Mouse (Mus musculus) lung, postnatal 0 days (tissue): ENCODE data around the gene Alb. TPM values are rescaled to one million over a fixed set of nuclear protein-coding genes. Genes with fewer than 3 reads are reported as not detected.

Experiments
- ATAC-seq: fragments of 200-750 bp; cut with Nextera tagmentation; 2 replicates; pipeline ENCODE4 v1.8.0; 2017; ENCODE audit warnings: moderate library complexity
- DNase-seq: peaks from one replicate; pipeline ENCODE4 v3.0.0-alpha.2; 2016; ENCODE audit warnings: low spot score
- H3K27ac ChIP-seq: fragments of 300-500 bp; sonication (generic); 2 replicates; pipeline ENCODE4 v1.5.1; 2014; ENCODE audit warnings: antibody characterized with exemption, mild to moderate bottlenecking, low read length, mixed read lengths
- H3K27me3 ChIP-seq: fragments of 300-500 bp; sonication (generic); replicated peaks from 2 replicates; pipeline ENCODE4 v1.6.1; 2014; ENCODE audit warnings: low read length, mixed read lengths; ENCODE audit not compliant: insufficient read depth
- H3K36me3 ChIP-seq: fragments of 300-500 bp; sonication (generic); 2 replicates; pipeline ENCODE4 v1.6.1; 2014; ENCODE audit warnings: low read length, mixed read lengths; ENCODE audit not compliant: insufficient read depth
- H3K4me1 ChIP-seq: fragments of 300-500 bp; sonication (generic); 2 replicates; pipeline ENCODE4 v1.6.1; 2014; ENCODE audit warnings: antibody characterized with exemption, low read depth, low read length, mixed read lengths; ENCODE audit not compliant: insufficient read depth
- H3K4me2 ChIP-seq: fragments of 300-500 bp; sonication (generic); replicated peaks from 2 replicates; pipeline ENCODE4 v1.6.1; 2014; ENCODE audit warnings: low read depth, mild to moderate bottlenecking, low read length, moderate library complexity, mixed read lengths
- H3K4me3 ChIP-seq: fragments of 300-500 bp; sonication (generic); 2 replicates; pipeline ENCODE4 v1.5.1; 2014; ENCODE audit warnings: low read depth, low read length
- H3K9ac ChIP-seq: fragments of 300-500 bp; sonication (generic); replicated peaks from 2 replicates; pipeline ENCODE4 v1.6.1; 2014; ENCODE audit warnings: low read depth, mild to moderate bottlenecking
- H3K9me3 ChIP-seq: fragments of 300-500 bp; sonication (generic); 2 replicates; pipeline ENCODE4 v1.6.1; 2016; ENCODE audit warnings: low read length, mixed read lengths
- CTCF ChIP-seq: IDR thresholded peaks from 2 replicates; pipeline ENCODE4 v1.5.1; 2016; ENCODE audit warnings: antibody characterized with exemption, mild to moderate bottlenecking
- EP300 ChIP-seq: IDR thresholded peaks from 2 replicates; pipeline ENCODE4 v1.6.1; 2016; ENCODE audit warnings: antibody characterized with exemption, mild to moderate bottlenecking, control low read depth
- WGBS: fragments of 180-500 bp; shearing (Covaris S2); extraction: QIAGEN DNeasy Blood & Tissue Kit; methylation state at CpG from one replicate; pipeline ENCODE4 v1.1.7; 2014; 5-methylcytosine and 5-hydroxymethylcytosine counted together
- polyA plus RNA-seq: library from polyadenylated mRNA; unstranded; fragments of >200 nt; fragmentation: Nextera tagmentation; extraction: Ambion mirVana; gene quantifications from 2 replicates; pipeline ENCODE4 v1.2.1, GENCODE M21; 2015

Gene Alb
- polyA plus RNA-seq, 1 experiment from 2014 or later = 3.2 TPM

DNA sequence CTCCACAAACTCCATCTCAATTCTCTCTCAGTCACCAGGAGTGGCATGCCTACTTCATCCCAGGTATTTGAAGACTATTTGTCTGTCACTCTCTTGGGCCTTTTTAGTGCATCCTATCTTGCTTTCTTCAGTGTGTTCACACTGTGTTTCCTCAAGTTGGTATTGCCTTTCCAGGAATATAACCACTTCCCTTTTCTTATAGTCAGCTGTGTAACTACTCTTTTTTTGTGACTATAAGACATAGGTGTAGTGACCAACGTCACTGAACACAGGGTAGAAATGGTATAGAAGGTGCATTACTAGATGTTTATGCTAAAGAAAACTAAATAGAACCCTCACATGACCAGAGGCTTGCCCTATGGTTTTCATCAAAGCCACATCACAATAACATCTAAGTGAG, 18.2 kb downstream of the Alb start:
- Histone ChIP-seq H3K36me3 (no peaks in the 10 kb centered on the region), H3K27me3 (no peaks in the 10 kb centered on the region), H3K4me2 (no peak overlapping the region), H3K4me1 (no peaks in the 10 kb centered on the region), H3K9me3 (no peaks in the 10 kb centered on the region), H3K9ac (no peak overlapping the region), H3K27ac (no peak overlapping the region), H3K4me3 (no peak overlapping the region)
- ATAC-seq (no peak), DNase-seq (no peak)
- WGBS = 78% methylated on average over 1 of the region's 1 CpGs
- TF ChIP-seq CTCF (no peak), EP300 (no peak)

DNA sequence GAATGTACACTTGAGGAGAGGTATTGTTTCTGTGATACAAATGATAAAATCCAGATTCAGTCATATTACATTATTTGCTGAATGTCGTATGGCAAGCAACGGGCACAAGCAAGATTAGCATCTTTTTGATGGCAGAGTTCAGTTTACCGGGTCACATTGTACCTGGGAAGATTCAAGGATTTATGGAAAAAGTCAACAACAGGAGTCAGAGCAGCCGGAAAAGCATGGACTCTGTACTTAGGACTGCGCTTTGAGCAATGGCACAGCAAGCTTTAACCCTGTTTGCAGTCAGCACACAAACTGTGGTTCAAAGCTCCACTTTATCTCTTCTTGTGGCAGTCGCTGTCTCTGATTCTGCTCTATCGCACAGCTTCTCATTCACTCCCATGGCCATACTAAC, 24.9 kb downstream of the Alb start:
- DNase-seq (no peak), ATAC-seq (no peak)
- no peaks in the 10 kb centered on the region for H3K9me3 ChIP-seq
- no peak overlapping the region for H3K9ac ChIP-seq
- H3K4me3 ChIP-seq = no peak overlapping the region
- no peak overlapping the region for H3K4me2 ChIP-seq
- no peak overlapping the region for H3K27ac ChIP-seq
- TF ChIP-seq EP300 (no peak), CTCF (no peak)
- 78% methylated on average over 7 of the region's 7 CpGs for WGBS
- H3K36me3 ChIP-seq = no peaks in the 10 kb centered on the region
- H3K27me3 ChIP-seq = no peaks in the 10 kb centered on the region
- no peaks in the 10 kb centered on the region for H3K4me1 ChIP-seq

DNA sequence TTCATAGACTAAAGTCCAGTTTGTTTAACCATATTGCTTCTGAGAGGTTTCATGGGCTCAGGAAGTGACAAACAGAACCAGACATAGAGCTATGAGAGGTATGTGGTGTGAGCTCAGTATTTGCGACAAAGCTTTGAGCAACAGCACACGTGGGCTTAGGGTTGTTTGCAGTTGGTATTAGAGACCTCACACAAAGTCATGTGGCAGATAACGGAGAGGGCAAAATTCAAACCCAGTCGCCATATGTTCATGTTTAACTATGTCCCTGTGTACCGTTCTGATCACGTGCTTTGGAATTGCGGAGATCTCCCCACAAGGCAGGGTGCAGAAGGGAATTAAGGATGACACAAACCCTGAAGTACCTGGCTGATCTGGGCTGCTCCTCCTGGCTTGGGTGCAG, 27.6 kb downstream of the Alb start:
- no peaks in the 10 kb centered on the region for H3K9me3 ChIP-seq
- H3K27ac ChIP-seq = no peak overlapping the region
- no peak overlapping the region for H3K4me3 ChIP-seq
- 71% methylated on average over 7 of the region's 7 CpGs for WGBS
- H3K4me2 ChIP-seq = no peak overlapping the region
- TF ChIP-seq CTCF (no peak), EP300 (no peak)
- no peak overlapping the region for H3K9ac ChIP-seq
- no peaks in the 10 kb centered on the region for H3K36me3 ChIP-seq
- DNase-seq (no peak), ATAC-seq (no peak)
- H3K27me3 ChIP-seq = no peaks in the 10 kb centered on the region
- H3K4me1 ChIP-seq = no peaks in the 10 kb centered on the region

DNA sequence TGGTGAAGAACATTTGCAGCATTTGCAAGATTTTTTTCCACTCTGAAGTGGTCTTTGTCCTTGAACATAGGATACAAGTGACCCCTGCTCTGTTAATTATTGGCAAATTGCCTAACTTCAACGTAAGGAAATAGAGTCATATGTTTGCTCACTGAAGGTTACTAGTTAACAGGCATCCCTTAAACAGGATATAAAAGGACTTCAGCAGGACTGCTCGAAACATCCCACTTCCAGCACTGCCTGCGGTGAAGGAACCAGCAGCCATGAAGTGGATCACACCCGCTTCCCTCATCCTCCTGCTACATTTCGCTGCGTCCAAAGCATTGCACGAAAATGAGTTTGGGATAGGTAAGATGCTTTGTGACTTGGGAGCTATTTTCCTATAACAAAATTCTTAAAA, 29.8 kb downstream of the Alb start, which contains the start of gene Afp:
Afp (plus strand) TSS at position 220 of the 400 bp plus-strand sequence.
- Histone ChIP-seq H3K4me1 (no peaks in the 10 kb centered on the region), H3K27me3 (no peaks in the 10 kb centered on the region), H3K36me3 (no peaks in the 10 kb centered on the region), H3K4me3 (no peak within 1 kb of the TSS), H3K9ac (no peak within 1 kb of the TSS), H3K27ac (no peak within 1 kb of the TSS), H3K4me2 (no peak within 1 kb of the TSS), H3K9me3 (no peaks in the 10 kb centered on the region)
- no peak for TF ChIP-seq EP300
- no peak for TF ChIP-seq CTCF
- WGBS = 57% methylated on average over 7 of the region's 7 CpGs
- no peak for ATAC-seq
- DNase-seq = no peak

DNA sequence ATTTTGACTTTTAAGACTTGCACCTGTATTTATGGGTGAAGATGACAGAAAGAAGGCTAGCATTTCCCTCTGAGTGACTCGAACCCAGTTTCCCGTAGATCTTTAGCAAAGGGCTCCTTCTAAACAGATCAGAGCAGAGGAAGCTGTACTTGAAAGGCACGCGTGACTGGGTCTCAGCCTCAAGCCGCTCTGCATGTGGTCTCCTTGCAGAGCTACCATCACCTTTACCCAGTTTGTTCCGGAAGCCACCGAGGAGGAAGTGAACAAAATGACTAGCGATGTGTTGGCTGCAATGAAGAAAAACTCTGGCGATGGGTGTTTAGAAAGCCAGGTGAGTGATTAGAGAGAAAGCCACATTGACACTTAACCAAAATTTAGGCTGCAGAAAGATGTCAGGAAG, 31.7 kb downstream of the Alb start:
- H3K4me1 ChIP-seq = no peaks in the 10 kb centered on the region
- 59% methylated on average over 9 of the region's 9 CpGs for WGBS
- no peak overlapping the region for H3K9ac ChIP-seq
- no peaks in the 10 kb centered on the region for H3K36me3 ChIP-seq
- H3K4me3 ChIP-seq = no peak overlapping the region
- no peaks in the 10 kb centered on the region for H3K27me3 ChIP-seq
- no peak overlapping the region for H3K27ac ChIP-seq
- TF ChIP-seq EP300 (no peak), CTCF (no peak)
- no peaks in the 10 kb centered on the region for H3K9me3 ChIP-seq
- ATAC-seq (no peak), DNase-seq (no peak)
- H3K4me2 ChIP-seq = no peak overlapping the region

DNA sequence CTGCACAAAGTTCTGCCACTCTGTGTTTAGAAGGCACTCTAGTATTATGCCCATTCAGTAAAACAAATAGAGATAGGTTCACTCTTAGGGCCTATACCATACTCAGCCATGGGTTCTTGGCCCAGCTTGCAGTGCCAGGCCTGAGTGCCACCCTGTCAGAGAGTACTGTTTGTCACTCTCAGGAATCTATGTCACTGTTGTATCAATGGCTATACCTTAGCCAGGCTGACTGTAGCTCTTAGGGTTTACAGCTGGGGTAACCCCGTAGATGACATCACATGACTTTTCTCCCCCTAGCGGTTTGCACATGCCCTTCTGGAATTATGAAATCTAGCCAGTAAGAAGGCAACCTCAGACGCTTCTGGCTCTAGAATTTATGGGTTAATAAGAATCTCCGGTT, 33.6 kb downstream of the Alb start:
- 87% methylated on average over 4 of the region's 4 CpGs for WGBS
- ATAC-seq (no peak), DNase-seq (no peak)
- no peaks in the 10 kb centered on the region for H3K36me3 ChIP-seq
- H3K9ac ChIP-seq = no peak overlapping the region
- no peak overlapping the region for H3K4me3 ChIP-seq
- TF ChIP-seq CTCF (no peak), EP300 (no peak)
- no peak overlapping the region for H3K27ac ChIP-seq
- no peaks in the 10 kb centered on the region for H3K27me3 ChIP-seq
- no peaks in the 10 kb centered on the region for H3K4me1 ChIP-seq
- H3K4me2 ChIP-seq = no peak overlapping the region
- H3K9me3 ChIP-seq = no peaks in the 10 kb centered on the region

DNA sequence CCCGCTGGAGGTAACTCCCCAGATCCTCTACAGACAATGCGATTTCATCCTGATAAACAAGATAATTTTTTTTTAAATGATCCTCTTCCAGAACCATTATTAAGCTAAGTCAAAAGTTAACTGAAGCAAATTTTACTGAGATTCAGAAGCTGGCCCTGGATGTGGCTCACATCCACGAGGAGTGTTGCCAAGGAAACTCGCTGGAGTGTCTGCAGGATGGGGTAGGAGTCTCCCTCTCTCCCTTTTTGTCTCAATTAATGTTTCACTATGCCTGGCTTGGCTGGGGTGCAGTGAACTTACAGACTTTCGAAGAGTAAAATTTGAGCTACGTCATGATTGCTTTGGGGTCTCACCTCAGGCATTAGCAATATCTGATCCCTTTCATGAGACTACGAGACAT, 38.8 kb downstream of the Alb start:
- H3K4me1 ChIP-seq = no peaks in the 10 kb centered on the region
- H3K4me3 ChIP-seq = no peak overlapping the region
- H3K27me3 ChIP-seq = no peaks in the 10 kb centered on the region
- WGBS = 54% methylated on average over 7 of the region's 7 CpGs
- TF ChIP-seq CTCF = no peak
- TF ChIP-seq EP300 = no peak
- no peak overlapping the region for H3K27ac ChIP-seq
- H3K9me3 ChIP-seq = no peaks in the 10 kb centered on the region
- H3K9ac ChIP-seq = no peak overlapping the region
- DNase-seq = no peak
- no peaks in the 10 kb centered on the region for H3K36me3 ChIP-seq
- no peak for ATAC-seq
- H3K4me2 ChIP-seq = no peak overlapping the region
